Mouse (Mus musculus): ENCODE data around the gene Kcnab3.

Gene Kcnab3

DNA sequence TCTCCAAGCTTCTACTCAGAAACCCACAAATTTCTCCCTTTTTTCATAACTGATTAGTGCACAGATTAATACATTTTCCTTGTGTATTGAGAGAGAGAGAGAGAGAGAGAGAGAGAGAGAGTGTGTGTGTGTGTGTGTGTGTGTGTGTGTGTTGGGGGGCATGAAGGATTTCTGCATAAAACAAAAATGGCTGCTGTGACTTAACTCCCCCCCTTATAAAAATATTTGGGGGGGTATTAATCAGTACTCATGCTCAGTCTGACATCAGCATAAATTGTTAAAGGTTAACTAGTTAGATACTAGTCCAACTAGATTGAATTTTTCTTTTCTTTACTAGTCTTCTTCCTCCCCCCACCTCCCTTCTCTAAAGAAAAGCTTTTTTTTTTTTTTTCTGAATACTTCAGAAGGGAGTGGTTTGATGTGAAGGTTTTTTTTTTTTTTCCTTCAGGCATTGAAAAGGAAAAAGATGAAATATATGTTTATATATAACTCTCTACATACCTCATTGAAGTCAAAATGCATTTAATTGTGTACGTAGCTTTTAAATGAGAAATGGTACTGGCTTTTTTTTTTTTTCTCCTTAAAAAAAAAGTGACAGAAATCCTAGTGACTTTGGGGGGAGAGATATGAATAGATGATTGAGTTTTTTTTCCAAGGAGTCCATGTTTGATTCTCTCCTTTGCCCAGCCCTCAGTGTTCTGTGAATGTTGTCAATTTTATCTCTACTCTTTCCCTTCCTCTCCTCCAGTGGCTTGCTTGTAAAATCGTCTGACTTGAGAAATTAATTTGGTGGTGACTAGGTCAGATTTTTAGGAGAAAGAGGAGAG lies 44.1 kb downstream of the Kcnab3 start:
- DNase-seq (ENCODE audit: low read depth, low spot score) = no peak

DNA sequence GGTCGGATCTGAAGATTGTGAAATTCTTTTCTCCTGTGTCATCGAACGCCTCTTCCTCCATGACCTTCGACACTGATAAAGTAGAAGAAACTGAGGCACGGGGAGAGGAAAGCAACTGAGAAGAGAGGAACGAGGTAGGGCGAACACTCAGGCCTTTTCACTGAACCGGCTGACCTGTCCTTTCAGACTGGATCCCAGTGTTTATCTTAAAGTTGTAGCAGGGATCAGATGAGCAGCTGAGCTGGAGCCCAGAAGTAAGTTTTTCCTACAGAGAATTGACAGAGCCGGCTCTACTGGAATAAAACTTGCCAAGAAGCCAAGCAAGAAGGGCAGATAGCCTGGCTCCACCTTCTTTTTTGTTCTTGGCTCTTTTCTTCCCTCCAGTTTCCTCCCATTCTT lies 44.8 kb downstream of the Kcnab3 start:
- no peak for DNase-seq (ENCODE audit: low read depth, low spot score)

DNA sequence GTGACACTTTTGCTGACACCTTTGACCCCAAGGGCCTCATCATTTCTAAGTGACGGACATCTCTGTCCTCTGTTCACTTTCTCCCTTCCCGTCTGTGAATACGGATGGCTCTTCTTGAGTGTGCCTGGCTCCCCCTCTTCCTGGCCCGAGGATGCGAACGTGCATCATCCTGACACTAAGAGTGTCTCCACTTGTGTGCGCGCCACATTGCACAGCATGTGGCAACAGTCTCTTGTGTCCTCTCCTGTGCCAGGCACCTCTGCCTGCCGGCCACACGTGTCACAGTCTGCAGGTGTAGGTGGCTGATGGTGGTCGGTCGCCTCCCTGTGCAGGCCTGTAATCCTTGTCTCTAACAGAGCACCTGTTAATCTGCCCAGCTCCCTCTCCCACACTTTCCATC lies 45.5 kb downstream of the Kcnab3 start:
- no peak for DNase-seq (ENCODE audit: low read depth, low spot score)

DNA sequence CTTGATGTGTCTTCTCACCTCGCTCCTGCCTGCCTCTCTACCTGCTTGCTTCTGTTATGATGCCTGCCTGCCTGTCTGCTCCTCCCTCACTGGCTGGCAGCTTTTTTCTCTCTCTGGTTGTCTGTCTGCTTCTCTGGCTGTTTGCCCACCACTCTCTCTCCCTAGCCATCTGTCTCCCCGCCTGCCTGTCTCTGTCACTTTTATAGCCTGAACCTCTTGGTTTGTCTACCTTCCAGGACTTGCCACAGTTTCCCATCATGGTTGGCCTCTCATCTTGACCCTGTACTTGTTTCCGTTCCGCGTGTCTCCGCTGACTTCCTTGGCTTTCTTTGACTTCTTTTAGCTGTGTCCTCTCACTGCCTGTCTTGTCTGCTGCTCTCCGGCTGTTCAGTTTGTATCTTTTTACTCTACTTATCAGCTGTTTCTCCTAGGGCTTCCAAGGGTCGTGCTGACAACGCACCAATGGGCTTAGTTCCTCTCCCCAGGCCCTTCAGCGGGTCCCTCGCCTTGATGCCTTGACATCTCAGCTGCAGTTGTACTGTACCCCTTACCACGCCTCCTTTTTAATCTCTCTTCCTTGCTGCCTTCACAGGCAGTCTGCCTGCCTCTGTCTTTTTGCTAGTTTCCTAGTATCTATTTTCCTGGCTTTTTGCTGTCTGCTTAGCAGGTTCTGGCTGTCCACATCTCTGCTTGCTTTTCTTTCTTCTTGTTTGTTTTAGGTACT lies 46.2 kb downstream of the Kcnab3 start:
- DNase-seq (ENCODE audit: low read depth, low spot score) = no peak

DNA sequence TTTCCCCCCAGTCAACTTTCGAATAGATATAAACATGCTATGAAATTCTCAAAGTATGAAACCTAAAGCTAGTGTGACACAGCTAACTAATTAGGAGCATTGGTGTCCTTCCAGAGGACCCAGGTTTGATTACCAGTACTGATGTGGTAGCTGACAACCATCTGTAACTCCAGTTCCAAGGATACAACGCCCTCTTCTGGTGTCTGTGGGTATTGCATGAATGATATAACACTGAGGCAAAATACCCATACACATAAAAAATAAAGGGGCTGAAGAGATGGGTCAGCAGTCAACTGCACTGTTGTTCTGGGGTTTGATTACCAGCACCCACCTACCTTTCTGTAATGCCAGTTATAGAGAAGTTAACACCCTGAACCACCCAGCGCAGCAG lies 46.7 kb downstream of the Kcnab3 start:
- DNase-seq (ENCODE audit: low read depth, low spot score) = no peak

DNA sequence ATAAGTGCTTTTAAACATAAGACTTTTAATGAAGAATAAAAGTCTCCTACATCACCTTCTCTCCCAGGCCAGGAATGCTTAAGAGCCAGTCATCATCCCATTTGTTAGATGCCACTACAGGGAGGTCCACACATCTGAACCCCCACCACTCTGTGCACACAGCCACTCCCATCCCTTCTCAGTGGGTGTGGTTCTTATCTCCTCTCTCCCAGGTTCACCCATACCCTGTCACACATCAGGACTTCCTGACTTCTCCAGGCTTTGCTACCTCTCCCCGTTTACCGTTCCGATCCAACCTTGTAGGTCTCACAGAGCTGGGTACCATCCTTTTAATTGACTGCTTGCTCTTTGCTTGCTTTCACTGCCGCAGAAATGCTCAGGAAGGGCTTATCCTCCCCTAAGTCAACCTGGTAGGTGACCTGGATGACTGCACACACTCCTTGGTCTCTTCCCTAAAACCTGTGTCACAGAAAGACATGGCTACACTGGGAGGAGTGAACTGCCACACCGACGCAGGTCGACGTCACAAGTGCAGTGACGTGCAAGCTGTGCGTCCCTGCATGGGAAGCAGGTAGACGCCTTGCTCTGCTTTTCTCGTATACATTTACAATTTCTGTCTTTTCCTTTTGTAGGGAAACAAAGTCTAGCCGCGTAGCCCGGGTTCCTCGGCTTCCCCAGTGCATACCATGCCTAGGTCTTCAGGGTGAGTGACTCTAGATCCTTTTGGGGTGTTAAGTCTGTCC lies 47.3 kb downstream of the Kcnab3 start:
- DNase-seq (ENCODE audit: low read depth, low spot score) = no peak

DNA sequence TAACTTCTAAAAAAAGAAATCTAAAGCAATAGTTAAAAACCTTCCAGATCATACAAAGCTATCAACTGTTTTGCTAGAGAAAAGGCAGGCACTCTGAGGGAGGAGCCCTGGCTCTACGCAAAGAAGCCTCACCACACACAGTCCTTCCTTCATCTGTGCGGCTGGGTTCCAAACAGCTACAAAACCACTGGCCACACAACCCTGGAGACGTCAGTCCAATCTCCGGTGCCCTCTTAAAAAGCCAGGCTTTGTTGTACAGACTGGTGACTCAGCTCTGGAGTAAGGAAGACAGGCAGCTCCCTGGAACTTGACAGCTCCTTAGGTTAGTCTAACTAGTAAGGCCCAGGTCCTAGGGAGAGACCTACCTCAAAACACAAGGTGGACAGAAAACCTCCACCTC lies 49.6 kb downstream of the Kcnab3 start:
- DNase-seq (ENCODE audit: low read depth, low spot score) = no peak

DNA sequence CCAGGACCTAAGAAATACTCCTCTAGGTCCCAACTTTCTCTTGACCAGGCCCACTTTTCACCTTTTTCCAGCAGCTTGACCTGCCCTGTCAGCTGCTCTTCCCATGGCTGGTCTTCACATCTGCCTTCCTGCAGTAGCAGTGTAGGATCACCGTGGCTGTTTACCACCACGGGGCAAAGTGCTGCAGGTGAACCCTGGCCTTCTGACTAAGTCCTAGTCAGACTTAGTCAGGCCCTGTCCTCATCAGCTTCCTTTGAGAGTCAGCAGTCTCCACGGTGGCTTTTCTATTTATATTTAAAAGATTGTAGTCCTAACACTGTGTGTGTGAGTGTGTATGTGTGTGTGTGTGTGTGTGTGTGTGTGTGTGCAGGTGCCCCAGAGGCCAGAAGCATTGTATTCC lies 51.7 kb downstream of the Kcnab3 start:
- no peak for DNase-seq (ENCODE audit: low read depth, low spot score)

DNA sequence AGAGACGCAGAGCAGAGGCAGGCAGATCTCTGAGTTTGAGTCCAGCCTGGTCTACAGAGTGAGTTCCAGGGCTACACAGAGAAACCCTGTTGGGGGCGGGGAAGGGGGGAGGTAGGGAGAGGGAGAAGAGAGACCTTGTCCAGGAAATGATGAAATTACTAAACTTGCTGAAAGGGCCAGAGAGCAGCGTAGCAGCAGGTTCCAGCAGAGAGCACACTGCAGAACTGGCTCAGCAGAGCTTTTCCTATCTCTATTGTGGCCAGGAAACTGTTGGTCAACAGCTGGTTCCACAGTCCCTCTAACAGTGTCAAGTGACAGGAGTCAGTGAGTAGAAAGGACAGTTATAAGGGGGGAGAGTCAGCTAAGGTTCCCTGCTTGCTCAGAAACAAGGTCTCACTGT lies 53.5 kb downstream of the Kcnab3 start:
- no peak for DNase-seq (ENCODE audit: low read depth, low spot score)

DNA sequence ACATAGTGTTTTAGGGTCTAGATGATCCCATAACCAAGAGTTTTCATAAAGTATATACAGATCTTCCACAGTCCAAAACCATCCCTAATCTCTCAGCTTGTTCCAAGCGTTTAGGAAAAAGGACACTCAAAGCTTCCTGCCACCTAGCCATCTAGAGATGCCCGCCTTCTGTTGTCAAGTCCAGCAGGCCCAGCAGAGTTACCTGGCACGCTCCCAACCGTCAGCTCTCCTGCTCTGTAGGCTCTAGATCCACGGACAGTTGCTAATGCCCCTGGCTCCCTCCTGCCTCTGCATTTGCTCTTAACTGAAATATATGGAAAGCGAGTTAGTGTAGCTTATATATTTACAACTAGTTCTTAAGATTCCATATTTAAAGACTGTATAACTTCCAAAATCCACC lies 55.3 kb downstream of the Kcnab3 start:
- no peak for DNase-seq (ENCODE audit: low read depth, low spot score)

All from retina, adult 2 months (tissue).